Mouse (Mus musculus): ENCODE measurements around the gene Mllt6. TPM values are rescaled to one million over a fixed set of nuclear protein-coding genes. Genes with fewer than 3 reads are reported as not detected.

Gene Mllt6
- 3.2 and 3.5 TPM in 2 replicates for polyA plus RNA-seq (2015; fragmentation: Nextera tagmentation; extraction: Ambion mirVana)

DNA sequence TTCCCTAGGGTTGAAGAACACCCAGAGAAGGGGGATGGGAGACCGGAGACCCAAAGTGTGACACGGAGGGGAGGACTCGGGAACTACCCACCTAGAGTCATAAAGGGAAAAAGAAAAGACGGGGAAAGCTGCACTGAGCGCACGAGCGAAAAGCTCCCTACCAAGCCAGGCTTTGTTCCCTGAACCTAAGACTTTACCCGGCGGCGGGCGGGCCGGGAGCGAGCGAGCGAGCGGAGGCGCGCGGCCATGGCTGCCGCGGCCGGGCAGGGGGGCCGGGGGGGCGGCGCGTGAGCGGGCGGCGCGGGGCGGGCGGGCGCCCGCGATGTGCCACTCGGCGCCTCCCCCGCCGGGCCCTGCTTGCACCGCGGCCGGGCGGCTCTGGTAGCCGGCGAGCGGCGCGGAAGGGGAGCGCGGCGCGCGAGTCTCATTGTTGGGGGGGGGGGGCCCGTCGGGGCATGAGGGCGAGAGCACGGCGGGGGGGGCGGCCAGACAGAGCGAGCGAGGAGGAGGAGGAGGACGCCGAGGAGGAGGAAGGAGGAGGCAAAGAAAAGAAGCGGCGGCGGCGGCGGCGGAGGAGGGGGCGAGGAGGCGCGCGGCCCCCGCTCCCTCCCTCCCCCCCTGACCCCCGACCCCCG is at the start of gene Mllt6:
Gene Mllt6, plus strand, starts transcription at position 522 of the 635 bp plus-strand sequence.
- WGBS = 1% methylated on average over 44 of the region's 76 CpGs
- Histone ChIP-seq H3K4me2 (peak within 1 kb of the TSS; percentile 82), H3K36me3 (ENCODE audit: poor library complexity, severe bottlenecking) (peaks cover 26% of the 10 kb centered on the region), H3K27me3 (peaks cover 22% of the 10 kb centered on the region), H3K4me3 (peak within 1 kb of the TSS; percentile 90), H3K9me3 (replicated peaks) (no peaks in the 10 kb centered on the region), H3K27ac (peak within 1 kb of the TSS; percentile 84), H3K9ac (peak within 1 kb of the TSS; percentile 91), H3K4me1 (peaks cover 48% of the 10 kb centered on the region)
- peak; percentile 70 for ATAC-seq

DNA sequence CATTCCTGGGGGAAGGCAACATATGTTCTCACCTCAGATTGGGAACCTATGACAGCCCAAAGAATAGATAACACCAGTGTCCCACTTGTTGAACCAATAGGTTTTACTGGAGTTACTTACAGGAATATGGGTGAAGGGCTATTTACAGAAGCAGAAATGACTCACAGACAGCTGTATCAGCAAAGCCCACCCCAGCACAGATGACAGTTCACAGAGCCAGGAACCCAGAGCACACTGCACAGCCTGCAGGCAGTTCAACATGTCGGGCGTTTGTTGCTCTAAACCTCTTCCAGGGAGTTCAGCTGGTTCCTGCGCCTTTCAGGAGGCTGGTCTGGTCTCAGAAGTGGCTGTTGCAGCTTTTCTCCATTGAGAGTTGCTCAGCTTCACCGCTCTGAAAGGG is 47.9 kb upstream of the Mllt6 start:
- Histone ChIP-seq H3K4me3 (no peak overlapping the region), H3K36me3 (ENCODE audit: poor library complexity, severe bottlenecking) (no peaks in the 10 kb centered on the region), H3K27ac (no peak overlapping the region), H3K9me3 (replicated peaks) (no peaks in the 10 kb centered on the region), H3K27me3 (peaks cover 16% of the 10 kb centered on the region), H3K4me2 (no peak overlapping the region), H3K9ac (no peak overlapping the region), H3K4me1 (peaks cover 6% of the 10 kb centered on the region; the same call in 1 of the 2 replicates)
- 83% methylated on average over 4 of the region's 4 CpGs for WGBS
- ATAC-seq = no peak

DNA sequence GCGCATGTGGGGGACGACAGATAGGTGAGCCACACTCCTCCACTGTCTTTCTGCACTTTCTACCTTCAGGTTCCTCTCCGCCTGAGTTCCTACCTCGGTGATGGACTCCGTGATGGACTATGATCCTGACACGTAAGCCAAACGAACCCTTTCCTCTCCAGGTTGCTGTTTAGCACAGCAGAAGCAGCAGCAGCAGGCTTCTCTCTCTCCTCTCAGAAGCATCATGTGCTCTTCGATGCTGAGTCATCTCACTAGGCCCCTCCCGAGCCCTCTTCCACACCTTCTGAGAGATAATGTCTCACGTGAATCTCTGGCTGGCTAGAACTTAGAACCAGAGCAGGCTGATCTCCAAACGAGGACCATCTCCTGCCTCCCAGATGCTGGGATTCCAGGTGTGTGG is 44.8 kb upstream of the Mllt6 start:
- Histone ChIP-seq H3K9me3 (replicated peaks) (no peaks in the 10 kb centered on the region), H3K4me3 (no peak overlapping the region), H3K4me1 (peaks cover 6% of the 10 kb centered on the region; the same call in 1 of the 2 replicates), H3K4me2 (no peak overlapping the region), H3K36me3 (ENCODE audit: poor library complexity, severe bottlenecking) (no peaks in the 10 kb centered on the region), H3K27ac (no peak overlapping the region), H3K27me3 (peaks cover 21% of the 10 kb centered on the region), H3K9ac (no peak overlapping the region)
- ATAC-seq = no peak
- WGBS = 59% methylated on average over 11 of the region's 11 CpGs

DNA sequence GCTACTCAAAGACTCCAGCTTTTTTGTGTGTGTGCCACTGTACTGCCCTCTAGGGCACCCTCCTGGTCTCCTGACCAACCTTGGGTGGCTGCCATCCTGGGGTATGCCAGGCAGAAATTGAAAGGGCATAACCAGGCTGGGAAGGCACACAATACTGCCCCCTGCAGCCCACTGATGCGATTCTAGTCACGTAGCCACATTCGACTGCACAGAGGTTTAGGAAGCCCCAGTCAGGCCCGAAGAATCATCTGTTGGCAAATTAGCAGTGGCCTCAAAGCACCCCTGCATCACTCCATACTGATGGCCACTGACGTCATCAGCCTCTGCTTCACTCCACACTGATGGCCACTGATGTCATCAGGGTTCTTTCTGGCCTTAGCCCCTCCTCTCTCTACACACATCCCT is 43.8 kb upstream of the Mllt6 start:
- no peak overlapping the region for H3K4me2 ChIP-seq
- H3K4me1 ChIP-seq = peaks cover 6% of the 10 kb centered on the region; the same call in 1 of the 2 replicates
- no peaks in the 10 kb centered on the region for H3K36me3 ChIP-seq (ENCODE audit: poor library complexity, severe bottlenecking)
- no peaks in the 10 kb centered on the region for H3K9me3 ChIP-seq (replicated peaks)
- 37% methylated on average over 5 of the region's 5 CpGs for WGBS
- H3K27me3 ChIP-seq = peaks cover 31% of the 10 kb centered on the region
- no peak overlapping the region for H3K4me3 ChIP-seq
- H3K27ac ChIP-seq = no peak overlapping the region
- 0 out of 2 replicates have a peak, but pooled peaks have one; percentile 24 for ATAC-seq
- no peak overlapping the region for H3K9ac ChIP-seq

DNA sequence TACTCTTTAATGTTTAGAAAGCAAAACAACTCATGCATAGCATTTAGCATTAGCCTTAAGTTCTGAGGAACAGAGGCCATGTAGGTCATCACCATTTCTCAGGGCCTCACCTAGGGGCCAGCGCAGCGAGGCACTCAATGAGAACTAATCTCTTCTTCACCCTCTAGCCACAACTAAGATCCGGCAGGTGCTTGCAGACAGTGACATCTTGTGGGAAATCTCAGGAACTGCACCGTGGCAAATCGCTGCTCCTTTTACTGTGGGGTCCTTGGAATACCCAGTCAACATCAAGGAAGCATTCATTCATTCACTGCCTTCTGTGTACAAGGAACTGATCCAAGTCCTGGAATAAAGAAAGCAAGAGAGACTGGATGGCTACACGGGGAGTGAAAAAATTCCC is 40.8 kb upstream of the Mllt6 start:
- H3K4me1 ChIP-seq = peaks cover 14% of the 10 kb centered on the region
- no peaks in the 10 kb centered on the region for H3K36me3 ChIP-seq (ENCODE audit: poor library complexity, severe bottlenecking)
- ATAC-seq = peak; percentile 72
- H3K27me3 ChIP-seq = peaks cover 46% of the 10 kb centered on the region
- H3K4me2 ChIP-seq = no peak overlapping the region
- WGBS = 2% methylated on average over 6 of the region's 6 CpGs
- H3K9ac ChIP-seq = no peak overlapping the region
- H3K27ac ChIP-seq = no peak overlapping the region
- no peak overlapping the region for H3K4me3 ChIP-seq
- H3K9me3 ChIP-seq (replicated peaks) = no peaks in the 10 kb centered on the region

DNA sequence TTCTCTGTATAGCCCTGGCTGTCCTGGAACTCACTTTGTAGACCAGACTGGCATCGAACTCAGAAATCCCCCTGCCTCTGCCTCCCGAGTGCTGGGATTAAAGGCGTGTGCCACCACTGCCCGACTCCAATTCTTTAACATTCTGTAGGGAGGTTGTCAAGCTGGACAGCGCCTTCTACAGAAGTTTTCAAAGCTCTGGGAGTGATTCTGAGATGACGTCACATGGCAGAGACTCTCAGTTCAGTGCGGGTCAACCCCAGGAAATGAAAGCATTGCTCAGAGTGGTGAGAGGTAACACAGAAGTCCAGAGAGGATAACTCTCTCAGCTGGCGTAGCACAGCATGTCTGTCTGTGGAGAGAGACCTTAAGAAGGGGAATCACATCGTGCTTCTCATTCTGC is 40.0 kb upstream of the Mllt6 start:
- WGBS = 64% methylated on average over 9 of the region's 9 CpGs
- peaks cover 53% of the 10 kb centered on the region for H3K27me3 ChIP-seq

DNA sequence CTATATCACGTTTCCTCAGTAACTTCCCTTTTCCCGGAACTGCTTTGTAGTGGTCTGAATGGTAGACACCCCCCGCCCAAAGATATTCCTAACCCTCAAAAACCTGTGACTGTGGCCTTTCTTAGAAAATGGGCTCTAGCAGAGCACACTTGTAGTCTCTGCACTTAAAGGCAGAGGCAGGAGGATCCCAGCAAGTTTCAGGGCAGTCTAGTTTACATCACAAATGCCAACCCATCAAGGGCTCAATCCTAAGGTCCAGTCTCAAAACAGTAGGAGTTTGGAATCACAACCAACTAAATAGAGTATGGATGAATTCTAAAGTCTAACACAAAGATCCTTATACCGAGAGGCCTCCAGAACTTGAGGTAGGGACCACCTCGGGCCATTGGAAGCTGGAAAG is 37.7 kb upstream of the Mllt6 start:
- peaks cover 73% of the 10 kb centered on the region for H3K27me3 ChIP-seq
- H3K9me3 ChIP-seq (replicated peaks) = no peaks in the 10 kb centered on the region
- no peaks in the 10 kb centered on the region for H3K36me3 ChIP-seq (ENCODE audit: poor library complexity, severe bottlenecking)
- no peak overlapping the region for H3K4me2 ChIP-seq
- no peak overlapping the region for H3K27ac ChIP-seq
- no peak for ATAC-seq
- 76% methylated on average over 5 of the region's 5 CpGs for WGBS
- peaks cover 29% of the 10 kb centered on the region for H3K4me1 ChIP-seq
- no peak overlapping the region for H3K9ac ChIP-seq
- H3K4me3 ChIP-seq = no peak overlapping the region

More for the DNA sequence above, 40.0 kb upstream of the Mllt6 start:
- no peak overlapping the region for H3K4me2 ChIP-seq
- no peaks in the 10 kb centered on the region for H3K9me3 ChIP-seq (replicated peaks)
- ATAC-seq = no peak
- no peak overlapping the region for H3K9ac ChIP-seq
- no peak overlapping the region for H3K4me3 ChIP-seq
- H3K36me3 ChIP-seq (ENCODE audit: poor library complexity, severe bottlenecking) = no peaks in the 10 kb centered on the region
- H3K27ac ChIP-seq = no peak overlapping the region
- peaks cover 21% of the 10 kb centered on the region for H3K4me1 ChIP-seq

DNA sequence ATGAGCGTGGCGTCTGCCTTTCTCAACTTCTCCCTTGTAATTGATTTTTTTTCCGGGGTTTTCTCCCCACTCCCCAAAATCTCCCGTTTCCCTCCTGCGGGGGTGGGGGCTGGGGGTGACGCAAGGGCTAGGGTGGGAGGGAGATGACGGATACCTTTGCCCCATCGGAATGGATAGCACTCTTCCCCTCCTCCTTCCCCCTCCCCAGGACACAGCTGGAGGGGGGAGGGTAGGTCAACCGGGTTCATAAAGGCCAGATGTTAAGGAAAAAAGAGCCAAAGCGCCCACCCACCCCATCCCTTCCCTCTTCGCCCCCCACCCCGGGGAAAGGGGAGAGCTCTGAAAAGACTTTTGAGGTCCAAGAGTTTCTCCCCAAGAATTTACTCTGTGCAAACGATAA is 36.8 kb upstream of the Mllt6 start:
- Histone ChIP-seq H3K4me2 (peak overlapping the region; percentile 85; the same call in 1 of the 2 replicates), H3K4me3 (no peak overlapping the region)
- 15% methylated on average over 13 of the region's 13 CpGs for WGBS

DNA sequence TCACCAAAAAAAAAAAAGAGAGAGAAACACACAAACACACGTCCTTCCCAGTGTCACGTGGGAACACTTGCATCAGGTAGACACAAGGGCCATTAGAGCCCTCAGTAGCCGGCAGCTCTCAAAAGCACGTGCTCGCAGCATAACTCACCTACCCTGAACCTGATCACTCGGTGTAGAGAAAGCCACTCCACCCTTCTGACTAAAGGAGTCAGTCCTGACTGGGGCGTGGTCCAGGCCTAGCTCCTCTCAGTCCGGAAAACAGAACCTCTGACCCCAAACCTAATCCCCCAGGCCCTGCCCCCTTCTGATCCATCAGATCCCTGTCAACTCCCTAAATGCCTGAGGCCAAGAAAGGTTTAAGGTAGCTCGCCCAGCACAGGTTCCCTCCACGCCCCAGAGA is 36.4 kb upstream of the Mllt6 start:
- Histone ChIP-seq H3K4me1 (peaks cover 29% of the 10 kb centered on the region), H3K4me2 (peak overlapping the region; percentile 85), H3K9ac (no peak overlapping the region), H3K27me3 (peaks cover 86% of the 10 kb centered on the region), H3K27ac (no peak overlapping the region), H3K36me3 (ENCODE audit: poor library complexity, severe bottlenecking) (no peaks in the 10 kb centered on the region), H3K9me3 (replicated peaks) (no peaks in the 10 kb centered on the region), H3K4me3 (peak overlapping the region; percentile 69)
- no peak for ATAC-seq
- WGBS = 5% methylated on average over 10 of the region's 10 CpGs

More for the DNA sequence above, 36.8 kb upstream of the Mllt6 start:
- Histone ChIP-seq H3K27ac (no peak overlapping the region), H3K4me1 (peaks cover 29% of the 10 kb centered on the region), H3K27me3 (peaks cover 82% of the 10 kb centered on the region), H3K36me3 (ENCODE audit: poor library complexity, severe bottlenecking) (no peaks in the 10 kb centered on the region), H3K9ac (no peak overlapping the region), H3K9me3 (replicated peaks) (no peaks in the 10 kb centered on the region)
- no peak for ATAC-seq

DNA sequence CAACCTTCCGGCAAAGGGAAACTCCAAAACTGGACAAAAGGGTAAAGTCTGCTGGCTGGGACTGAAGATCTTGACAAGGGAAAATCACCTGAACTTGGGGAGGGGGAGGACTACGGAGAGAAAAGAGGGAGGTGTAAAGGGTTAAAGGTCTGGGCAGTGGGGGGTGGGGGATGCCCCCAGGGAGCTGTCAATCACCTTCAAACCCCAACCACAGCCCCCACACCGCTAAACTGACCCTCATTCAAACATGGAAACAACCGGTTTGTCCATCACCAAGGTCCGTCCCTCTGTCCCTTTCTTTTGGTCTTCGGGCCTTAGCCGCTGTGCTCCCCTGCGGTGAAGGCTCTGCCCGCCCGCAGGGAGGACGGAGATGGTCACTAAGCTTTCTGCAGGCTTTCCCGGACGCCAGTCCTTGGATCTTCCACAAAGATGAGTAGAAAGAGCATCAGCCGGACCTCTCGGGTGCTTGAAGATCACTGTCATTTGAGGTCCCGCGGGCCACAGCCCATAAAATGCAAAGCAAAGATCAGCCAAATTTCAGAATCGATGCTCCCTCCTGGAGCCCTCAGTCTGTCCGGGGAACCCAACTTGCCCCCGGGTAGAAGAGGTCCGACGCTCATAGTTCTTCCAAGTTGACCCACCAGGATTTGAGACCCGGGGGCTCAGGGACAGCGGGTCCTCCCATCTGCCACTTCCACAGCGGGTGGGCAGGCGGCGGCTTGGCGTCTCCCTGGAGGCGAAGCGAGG is 35.5 kb upstream of the Mllt6 start:
- Histone ChIP-seq H3K4me1 (peaks cover 29% of the 10 kb centered on the region), H3K27ac (no peak overlapping the region), H3K36me3 (ENCODE audit: poor library complexity, severe bottlenecking) (no peaks in the 10 kb centered on the region), H3K4me2 (peak overlapping the region; percentile 85), H3K27me3 (peaks cover 87% of the 10 kb centered on the region), H3K9me3 (replicated peaks) (no peaks in the 10 kb centered on the region), H3K4me3 (peak overlapping the region; percentile 69), H3K9ac (peak overlapping the region; percentile 81)
- WGBS = 2% methylated on average over 30 of the region's 30 CpGs
- ATAC-seq = no peak

DNA sequence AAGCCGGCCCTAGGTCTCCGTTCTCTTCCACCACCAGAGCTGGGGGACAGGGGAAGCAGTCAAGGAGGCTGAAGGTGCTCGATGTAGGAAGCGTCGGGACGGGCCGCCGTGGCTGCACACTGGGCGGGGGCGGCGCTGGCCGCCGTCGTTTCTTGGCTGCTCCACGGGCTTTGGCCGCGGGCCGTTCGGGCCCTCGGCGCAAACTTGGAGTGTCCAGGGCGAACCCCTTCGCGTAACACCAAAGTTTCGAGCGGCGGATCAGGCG is 35.0 kb upstream of the Mllt6 start:
- Histone ChIP-seq H3K9me3 (replicated peaks) (no peaks in the 10 kb centered on the region), H3K27me3 (peaks cover 84% of the 10 kb centered on the region), H3K4me3 (peak overlapping the region; percentile 69), H3K36me3 (ENCODE audit: poor library complexity, severe bottlenecking) (no peaks in the 10 kb centered on the region), H3K4me1 (peaks cover 29% of the 10 kb centered on the region), H3K4me2 (peak overlapping the region; percentile 85), H3K27ac (no peak overlapping the region), H3K9ac (peak overlapping the region; percentile 81)
- WGBS = under 1% methylated on average over 27 of the region's 28 CpGs
- ATAC-seq = no peak

DNA sequence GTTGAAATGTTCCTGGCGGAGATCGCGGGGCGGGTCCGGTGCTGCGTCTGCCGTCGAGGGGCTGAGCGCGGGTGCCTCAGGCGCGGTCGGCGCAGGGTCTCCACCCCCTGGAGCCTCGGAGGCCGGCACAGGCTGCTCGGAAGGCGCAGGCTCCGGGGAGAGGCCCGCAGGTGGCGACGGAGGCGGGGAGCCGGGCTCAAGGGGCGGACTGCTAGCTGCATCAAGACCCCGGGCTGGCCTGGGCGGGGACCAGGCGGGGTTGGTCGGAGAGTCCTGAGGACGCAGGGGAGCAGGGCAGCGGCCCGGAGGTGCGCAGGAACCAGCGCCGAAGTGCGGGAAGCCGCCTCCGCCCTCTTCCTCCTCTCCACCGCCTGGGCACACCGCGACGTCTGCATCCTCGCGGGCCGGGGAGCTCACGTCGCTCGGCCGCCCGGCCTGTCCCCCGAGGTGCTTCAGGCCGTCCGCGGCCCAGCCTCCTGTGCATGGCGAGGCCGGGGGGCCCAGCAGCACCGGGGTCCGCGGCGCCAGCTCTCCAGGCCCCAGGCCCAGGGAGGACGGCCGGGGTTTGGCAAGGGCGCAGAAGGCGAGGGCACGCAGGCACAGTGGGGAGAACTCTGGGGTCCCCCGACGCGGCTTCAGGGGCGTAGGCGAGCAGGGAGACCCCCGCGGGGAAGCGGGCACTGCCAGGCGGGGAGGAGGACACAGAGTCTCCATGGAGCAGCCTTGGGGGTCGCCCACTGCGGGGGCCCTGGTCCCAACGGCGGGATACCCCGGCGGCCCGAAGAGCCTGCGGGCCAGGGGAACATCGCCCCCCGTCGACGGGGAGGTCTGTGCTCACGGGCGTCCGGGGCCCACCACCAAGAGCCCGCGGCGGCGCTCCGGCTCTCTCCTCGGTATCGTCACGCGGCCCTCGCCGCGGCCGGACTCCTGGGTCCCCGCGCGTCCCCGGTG is 34.4 kb upstream of the Mllt6 start:
- H3K4me2 ChIP-seq = peak overlapping the region; percentile 85

More for the DNA sequence above, 34.4 kb upstream of the Mllt6 start:
- H3K27ac ChIP-seq = no peak overlapping the region
- no peaks in the 10 kb centered on the region for H3K36me3 ChIP-seq (ENCODE audit: poor library complexity, severe bottlenecking)
- peak overlapping the region; percentile 81 for H3K9ac ChIP-seq
- H3K4me3 ChIP-seq = peak overlapping the region; percentile 69
- H3K4me1 ChIP-seq = peaks cover 29% of the 10 kb centered on the region
- peak; percentile 36 for ATAC-seq
- peaks cover 77% of the 10 kb centered on the region for H3K27me3 ChIP-seq
- under 1% methylated on average over 73 of the region's 106 CpGs for WGBS
- no peaks in the 10 kb centered on the region for H3K9me3 ChIP-seq (replicated peaks)
